Mouse (Mus musculus): ENCODE data around the gene Fth1.

- TF ChIP-seq CTCF (IDR thresholded peaks at IDR 0.05; ENCODE audit: borderline replicate concordance, control insufficient read depth, extremely low read depth, insufficient read depth, low read length, poor library complexity) (no peak), POLR2A (IDR thresholded peaks at IDR 0.05; ENCODE audit: control insufficient read depth, extremely low read depth, insufficient read depth, low read length, poor library complexity) (no peak)
These were observed at the start of gene Fth1 for GRCm38 (mm10) chr19:9980258-9980657.

Measured in thymus, adult 2 months (tissue).